Mouse (Mus musculus): Measurements from ENCODE around the gene Abl2. TPM values are rescaled to one million over a fixed set of nuclear protein-coding genes. Genes with fewer than 3 reads are reported as not detected.
"Not testable (repeated sequence)": the region's sequence is repeated elsewhere in the genome, so short reads cannot be mapped to it uniquely, and the experiment has no call there.

The Abl2 gene
- total RNA-seq (2014; fragmentation: Nextera tagmentation) = 13.4 and 15.2 TPM in 2 replicates
- 8.6 and 9.7 TPM in 2 replicates for total RNA-seq (2017)
- 14.7 and 18.7 TPM in 2 replicates for polyA plus RNA-seq (2012)

DNA sequence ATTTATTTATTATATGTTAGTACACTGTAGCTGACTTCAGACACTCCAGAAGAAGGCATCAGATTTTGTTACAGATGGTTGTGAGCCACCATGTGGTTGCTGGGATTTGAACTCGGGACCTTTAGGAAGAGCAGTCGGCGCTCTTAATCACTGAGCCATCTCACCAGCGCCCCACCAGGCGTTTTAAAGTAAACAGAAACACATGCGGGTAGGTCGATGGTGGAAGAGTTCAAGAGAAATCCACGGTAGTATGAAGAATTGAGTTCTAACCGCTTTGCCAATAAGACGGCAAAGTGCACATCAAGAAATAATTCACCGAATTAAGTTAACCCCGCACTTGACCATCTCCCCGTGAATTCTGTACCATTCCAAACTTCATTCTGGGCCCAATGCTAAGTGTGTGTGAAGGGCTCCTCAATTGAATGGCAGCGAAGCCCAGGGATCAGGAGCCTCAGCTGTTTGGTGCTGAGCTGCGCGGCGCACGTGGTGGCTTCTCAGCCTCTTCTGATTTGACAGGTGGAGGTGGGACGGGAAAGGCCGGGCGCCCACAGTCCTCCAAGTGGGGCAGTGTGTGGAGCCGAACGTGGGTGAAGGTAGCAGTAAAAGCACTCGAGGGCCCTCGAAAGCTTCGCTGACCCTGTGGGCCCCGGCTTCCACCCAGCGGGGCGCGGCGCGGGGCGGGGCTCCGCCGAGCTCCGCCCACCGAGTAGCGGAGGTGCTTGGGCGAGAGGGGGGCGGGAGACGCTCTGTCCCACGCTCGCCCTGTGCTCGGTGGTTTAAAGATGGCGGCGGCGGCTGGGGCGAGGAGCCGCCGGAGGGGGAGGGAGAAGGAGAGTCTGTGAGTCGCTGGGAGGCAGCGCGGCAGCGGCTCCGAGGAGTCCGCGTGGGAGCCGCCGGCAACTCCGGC, at the start of gene Abl2:
Gene Abl2, plus strand, starts transcription at position 763 of the 907 bp plus-strand sequence.
- H3K27me3 ChIP-seq (ENCODE audit: insufficient read depth, low read length) = no peaks in the 10 kb centered on the region
- peak within 1 kb of the TSS; percentile 95 for H3K4me3 ChIP-seq (ENCODE audit: low read depth, low read length)
- TF ChIP-seq TAL1 (conservative IDR thresholded peaks at IDR 0.05; ENCODE audit: low read depth, low read length) = no peak
- TF ChIP-seq GATA1 (IDR thresholded peaks at IDR 0.05; ENCODE audit: borderline replicate concordance, low read length) = no peak
- TF ChIP-seq GATA2 (IDR thresholded peaks at IDR 0.05; ENCODE audit: borderline replicate concordance, low read depth, low read length) = no peak
- TF ChIP-seq CTCF (IDR thresholded peaks at IDR 0.05; ENCODE audit: low read depth, low read length) = no peak
- peaks cover 19% of the 10 kb centered on the region for H3K4me1 ChIP-seq (ENCODE audit: insufficient read depth, low read depth, low read length)
- peaks cover 14% of the 10 kb centered on the region for H3K36me3 ChIP-seq (replicated peaks)
- H3K9me3 ChIP-seq (replicated peaks) = no peaks in the 10 kb centered on the region
- DNase-seq (ENCODE audit: low spot score) (peak; percentile 94), ATAC-seq (ENCODE audit: extremely low read depth, insufficient number of reproducible peaks, low FRiP score, poor library complexity, severe bottlenecking) (peak; percentile 93)

DNA sequence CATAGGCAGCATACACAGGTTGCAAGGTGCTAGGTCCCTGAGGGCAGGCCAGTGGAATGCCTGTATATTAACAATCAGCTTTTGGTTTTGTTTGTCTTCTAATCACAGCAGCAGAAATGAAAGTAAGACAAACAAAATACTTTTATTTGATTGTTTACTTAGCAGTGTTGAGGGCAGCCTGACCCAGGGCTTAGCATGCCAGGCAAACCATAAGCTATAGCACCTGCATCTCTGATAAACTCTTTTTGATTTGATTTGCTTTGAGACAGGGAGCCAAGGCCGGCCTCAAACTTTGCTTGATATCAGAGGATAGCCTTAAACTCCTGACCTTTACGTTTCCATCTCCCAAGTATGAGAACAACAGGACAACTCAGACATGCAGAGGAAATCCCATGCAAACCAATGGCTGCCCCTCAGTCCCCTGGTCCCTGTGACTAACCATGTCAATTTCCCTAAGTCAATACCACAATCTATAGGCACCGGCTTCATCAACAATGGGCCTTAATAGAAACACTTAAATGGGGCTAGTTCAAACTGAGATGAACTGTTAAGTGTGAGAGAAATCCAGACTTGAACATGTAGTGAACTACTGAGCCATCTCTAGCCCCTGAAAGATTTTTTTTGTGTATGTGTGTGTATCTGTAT, 38.3 kb upstream of the Abl2 start:
- no peaks in the 10 kb centered on the region for H3K9me3 ChIP-seq (replicated peaks)
- TF ChIP-seq TAL1 (conservative IDR thresholded peaks at IDR 0.05; ENCODE audit: low read depth, low read length) (no peak), CTCF (IDR thresholded peaks at IDR 0.05; ENCODE audit: low read depth, low read length) (no peak), GATA2 (IDR thresholded peaks at IDR 0.05; ENCODE audit: borderline replicate concordance, low read depth, low read length) (no peak), GATA1 (IDR thresholded peaks at IDR 0.05; ENCODE audit: borderline replicate concordance, low read length) (no peak), POLR2AphosphoS5 (IDR thresholded peaks at IDR 0.05; ENCODE audit: insufficient replicate concordance, low read depth, low read length) (no peak)
- H3K36me3 ChIP-seq (replicated peaks) = no peaks in the 10 kb centered on the region
- no peak for DNase-seq (ENCODE audit: low spot score)
- H3K4me3 ChIP-seq (ENCODE audit: low read depth, low read length) = no peak overlapping the region
- ATAC-seq (ENCODE audit: extremely low read depth, insufficient number of reproducible peaks, low FRiP score, poor library complexity, severe bottlenecking) = no peak
- peaks cover 10% of the 10 kb centered on the region; the same call in 1 of the 2 replicates for H3K27me3 ChIP-seq (ENCODE audit: insufficient read depth, low read length)
- no peaks in the 10 kb centered on the region for H3K4me1 ChIP-seq (ENCODE audit: insufficient read depth, low read depth, low read length)

DNA sequence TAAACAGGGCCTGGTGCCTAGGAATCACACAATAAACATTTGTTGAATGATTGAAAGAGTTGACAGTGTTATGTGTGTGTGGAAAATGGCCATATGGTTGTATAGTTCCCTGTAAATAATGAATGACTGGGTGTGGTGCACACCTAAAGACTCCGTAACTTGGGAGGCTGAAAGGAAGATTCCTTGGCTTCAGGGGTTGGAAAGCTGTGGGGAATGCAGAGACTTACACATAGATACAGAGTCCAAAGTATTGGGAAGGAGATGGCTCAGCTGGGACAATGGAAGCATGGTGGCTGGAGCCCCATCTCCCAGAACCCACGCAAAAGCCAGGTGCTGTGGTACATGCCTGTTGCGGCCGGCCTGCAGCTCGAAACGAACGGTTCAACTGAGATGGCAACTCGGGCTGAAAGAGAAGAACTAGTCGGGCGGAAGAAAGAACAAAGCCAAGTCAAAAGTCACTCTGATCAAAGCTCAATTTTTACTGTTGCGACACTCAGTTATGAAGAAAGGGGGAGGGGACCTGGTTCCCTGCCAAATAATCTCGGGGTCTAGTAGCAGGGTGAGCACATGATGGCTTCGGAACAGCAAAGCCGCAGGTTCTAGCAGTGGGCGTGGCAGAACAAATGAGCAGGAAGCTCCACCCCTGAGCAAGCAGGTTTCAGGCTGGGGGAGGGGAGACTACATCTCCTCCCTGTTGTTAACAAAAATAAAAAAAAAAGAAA, 36.6 kb upstream of the Abl2 start:
- no peak for DNase-seq (ENCODE audit: low spot score)
- no peaks in the 10 kb centered on the region for H3K9me3 ChIP-seq (replicated peaks)
- TF ChIP-seq CTCF (IDR thresholded peaks at IDR 0.05; ENCODE audit: low read depth, low read length) = no peak
- TF ChIP-seq GATA2 (IDR thresholded peaks at IDR 0.05; ENCODE audit: borderline replicate concordance, low read depth, low read length) = no peak
- TF ChIP-seq GATA1 (IDR thresholded peaks at IDR 0.05; ENCODE audit: borderline replicate concordance, low read length) = no peak
- TF ChIP-seq TAL1 (conservative IDR thresholded peaks at IDR 0.05; ENCODE audit: low read depth, low read length) = no peak
- no peak for TF ChIP-seq POLR2AphosphoS5 (IDR thresholded peaks at IDR 0.05; ENCODE audit: insufficient replicate concordance, low read depth, low read length)
- ATAC-seq (ENCODE audit: extremely low read depth, insufficient number of reproducible peaks, low FRiP score, poor library complexity, severe bottlenecking) = no peak
- no peaks in the 10 kb centered on the region for H3K36me3 ChIP-seq (replicated peaks)
- no peaks in the 10 kb centered on the region for H3K4me1 ChIP-seq (ENCODE audit: insufficient read depth, low read depth, low read length)
- H3K27me3 ChIP-seq (ENCODE audit: insufficient read depth, low read length) = peaks cover 10% of the 10 kb centered on the region; the same call in 1 of the 2 replicates
- H3K4me3 ChIP-seq (ENCODE audit: low read depth, low read length) = no peak overlapping the region

DNA sequence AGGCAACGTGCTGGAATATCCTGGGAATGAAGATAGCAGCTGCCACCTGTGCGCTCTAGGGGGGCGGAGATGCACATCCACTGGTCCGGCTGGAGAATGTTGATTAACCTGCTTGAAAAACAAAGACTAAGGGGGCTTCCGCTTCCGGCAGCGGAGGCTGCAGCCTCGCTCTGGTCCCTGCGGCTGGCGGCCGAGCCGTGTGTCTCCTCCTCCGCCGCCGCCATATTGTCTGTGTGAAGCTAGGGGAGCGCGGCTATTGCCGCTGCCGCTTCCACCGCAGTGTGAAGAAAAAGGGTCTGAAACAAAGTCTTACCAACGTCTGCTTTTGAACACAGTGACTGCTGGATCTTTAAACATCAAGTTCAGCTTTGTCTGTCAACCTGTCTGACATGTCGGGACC, 34.7 kb upstream of the Abl2 start, which contains the start of gene Gm10031:
Gene Gm10031, plus strand, starts transcription at position 171 of the 400 bp plus-strand sequence.
- H3K4me3 ChIP-seq (ENCODE audit: low read depth, low read length); H3K9me3 ChIP-seq (replicated peaks); H3K4me1 ChIP-seq (ENCODE audit: insufficient read depth, low read depth, low read length); DNase-seq (ENCODE audit: low spot score); H3K27me3 ChIP-seq (ENCODE audit: insufficient read depth, low read length); H3K36me3 ChIP-seq (replicated peaks): not testable (repeated sequence)
- peak; percentile 66 for ATAC-seq (ENCODE audit: extremely low read depth, insufficient number of reproducible peaks, low FRiP score, poor library complexity, severe bottlenecking)

DNA sequence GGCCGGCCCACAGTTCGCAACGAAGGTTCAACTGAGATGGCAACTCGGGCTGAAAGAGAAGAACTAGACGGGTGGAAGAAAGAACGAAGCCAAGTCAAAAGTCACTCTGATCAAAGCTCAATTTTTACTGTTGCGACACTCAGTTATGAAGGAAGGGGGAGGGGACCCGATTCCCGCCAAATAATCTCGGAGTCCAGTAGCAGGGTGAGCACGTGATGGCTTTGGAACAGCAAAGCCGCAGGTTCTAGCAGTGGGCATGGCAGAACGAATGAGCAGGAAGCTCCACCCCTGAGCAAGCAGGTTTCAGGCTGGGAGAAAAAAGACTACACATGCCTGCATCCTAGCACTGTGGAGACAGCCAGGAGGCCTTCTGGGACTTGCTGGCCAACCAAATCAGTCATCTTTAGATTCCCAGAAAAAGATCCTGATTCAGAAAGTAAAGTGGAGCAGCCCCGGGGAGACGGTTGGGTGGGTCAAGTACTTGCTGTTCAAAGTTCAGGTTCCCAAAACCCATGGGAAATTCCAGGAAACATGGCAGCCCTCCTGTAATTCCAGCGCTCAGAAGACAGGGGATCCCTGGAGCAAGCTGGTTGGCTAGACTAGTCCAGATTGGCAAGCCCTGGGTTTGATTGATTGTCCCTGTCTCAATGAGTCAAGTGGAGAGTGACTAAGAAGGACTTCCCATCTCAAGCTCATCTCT, 26.0 kb upstream of the Abl2 start:
- DNase-seq (ENCODE audit: low spot score); ATAC-seq (ENCODE audit: extremely low read depth, insufficient number of reproducible peaks, low FRiP score, poor library complexity, severe bottlenecking); H3K4me3 ChIP-seq (ENCODE audit: low read depth, low read length): not testable (repeated sequence)

DNA sequence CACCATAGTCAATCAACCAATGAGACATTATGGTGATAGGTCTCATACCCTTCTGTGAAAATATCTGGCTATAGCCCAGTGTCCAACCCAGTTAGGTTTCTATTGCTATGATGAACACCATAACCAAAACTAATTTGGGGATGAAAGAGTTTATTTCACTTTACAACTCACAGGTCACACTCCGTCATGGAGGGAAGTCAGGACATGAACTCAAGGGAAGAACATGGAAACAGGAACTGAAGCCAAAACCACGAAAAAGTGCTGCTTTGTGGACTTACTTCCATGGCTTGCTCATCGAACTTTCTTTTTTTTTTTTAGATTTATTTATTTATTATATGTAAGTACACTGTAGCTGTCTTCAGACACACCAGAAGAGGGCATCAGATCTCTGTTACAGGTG, 25.1 kb upstream of the Abl2 start:
- TF ChIP-seq GATA2 (IDR thresholded peaks at IDR 0.05; ENCODE audit: borderline replicate concordance, low read depth, low read length) (no peak), POLR2AphosphoS5 (IDR thresholded peaks at IDR 0.05; ENCODE audit: insufficient replicate concordance, low read depth, low read length) (no peak), TAL1 (conservative IDR thresholded peaks at IDR 0.05; ENCODE audit: low read depth, low read length) (no peak), CTCF (IDR thresholded peaks at IDR 0.05; ENCODE audit: low read depth, low read length) (no peak), GATA1 (IDR thresholded peaks at IDR 0.05; ENCODE audit: borderline replicate concordance, low read length) (no peak)
- no peak for ATAC-seq (ENCODE audit: extremely low read depth, insufficient number of reproducible peaks, low FRiP score, poor library complexity, severe bottlenecking)
- peaks cover 4% of the 10 kb centered on the region; the same call in 1 of the 2 replicates for H3K27me3 ChIP-seq (ENCODE audit: insufficient read depth, low read length)
- no peaks in the 10 kb centered on the region for H3K4me1 ChIP-seq (ENCODE audit: insufficient read depth, low read depth, low read length)
- H3K36me3 ChIP-seq (replicated peaks) = no peaks in the 10 kb centered on the region
- H3K4me3 ChIP-seq (ENCODE audit: low read depth, low read length) = no peak overlapping the region
- DNase-seq (ENCODE audit: low spot score) = no peak
- H3K9me3 ChIP-seq (replicated peaks) = no peaks in the 10 kb centered on the region

More for the DNA sequence above, 26.0 kb upstream of the Abl2 start:
- not testable (repeated sequence) for H3K9me3 ChIP-seq (replicated peaks); H3K36me3 ChIP-seq (replicated peaks); H3K4me1 ChIP-seq (ENCODE audit: insufficient read depth, low read depth, low read length); H3K27me3 ChIP-seq (ENCODE audit: insufficient read depth, low read length)

Data from G1E (cell line).